Mouse (Mus musculus) liver, embryonic 11.5 days (tissue): ENCODE measurements around the gene Rlf. TPM values are rescaled to one million over a fixed set of nuclear protein-coding genes. Genes with fewer than 3 reads are reported as not detected.

Source experiments
- ATAC-seq: fragments of 200-750 bp; cut with Nextera tagmentation; replicated peaks from 2 replicates; pipeline ENCODE4 v1.8.0; 2017; ENCODE audit warnings: moderate number of reproducible peaks, mild to moderate bottlenecking, moderate TSS enrichment, moderate library complexity; ENCODE audit not compliant: low FRiP score
- DNase-seq: peaks from one replicate; pipeline ENCODE4 v3.0.0-alpha.2; 2017; ENCODE audit warnings: low spot score
- H3K27ac ChIP-seq: fragments of 300-500 bp; sonication (generic); 2 replicates; pipeline ENCODE4 v1.5.1; 2014; ENCODE audit warnings: mild to moderate bottlenecking, low read depth, low read length, control low read depth
- H3K27me3 ChIP-seq: fragments of 300-500 bp; sonication (generic); replicated peaks from 2 replicates; pipeline ENCODE4 v1.6.1; 2014; ENCODE audit warnings: low read length, mixed read lengths; ENCODE audit not compliant: control insufficient read depth, insufficient read depth
- H3K36me3 ChIP-seq: fragments of 300-500 bp; sonication (generic); 2 replicates; pipeline ENCODE4 v1.6.1; 2014; ENCODE audit warnings: mild to moderate bottlenecking, low read length, moderate library complexity, mixed read lengths; ENCODE audit not compliant: control insufficient read depth, insufficient read depth
- H3K4me1 ChIP-seq: fragments of 300-500 bp; sonication (generic); replicated peaks from 2 replicates; pipeline ENCODE4 v1.6.1; 2014; ENCODE audit warnings: low read length, mixed read lengths; ENCODE audit not compliant: control insufficient read depth, insufficient read depth
- H3K4me2 ChIP-seq: fragments of 300-500 bp; sonication (generic); 2 replicates; pipeline ENCODE4 v1.6.1; 2014; ENCODE audit warnings: mild to moderate bottlenecking, control low read depth, moderate library complexity
- H3K4me3 ChIP-seq: fragments of 300-500 bp; sonication (generic); 2 replicates; pipeline ENCODE4 v1.5.1; 2014; ENCODE audit warnings: low read depth, low read length, control low read depth
- H3K9ac ChIP-seq: fragments of 300-500 bp; sonication (generic); 2 replicates; pipeline ENCODE4 v1.6.1; 2014; ENCODE audit warnings: low read depth, low read length, control low read depth
- H3K9me3 ChIP-seq: fragments of 300-500 bp; sonication (generic); 2 replicates; pipeline ENCODE4 v1.6.1; 2016; ENCODE audit warnings: low read length, inconsistent platforms, mixed read lengths; ENCODE audit not compliant: control insufficient read depth
- whole genome bisulfite sequencing: fragments of 180-500 bp; shearing (Covaris S2); extraction: QIAGEN DNeasy Blood & Tissue Kit; methylation state at CpG from one replicate; pipeline ENCODE4 v1.1.7; 2014; 5-methylcytosine and 5-hydroxymethylcytosine counted together
- polyA plus RNA-seq: library from polyadenylated mRNA; unstranded; fragments of >200 nt; fragmentation: Nextera tagmentation; extraction: Ambion mirVana; gene quantifications from 2 replicates; pipeline ENCODE4 v1.2.1, GENCODE M21; 2014

The Rlf gene
- polyA plus RNA-seq, 1 experiment from 2014 or later = 18.8 TPM

DNA sequence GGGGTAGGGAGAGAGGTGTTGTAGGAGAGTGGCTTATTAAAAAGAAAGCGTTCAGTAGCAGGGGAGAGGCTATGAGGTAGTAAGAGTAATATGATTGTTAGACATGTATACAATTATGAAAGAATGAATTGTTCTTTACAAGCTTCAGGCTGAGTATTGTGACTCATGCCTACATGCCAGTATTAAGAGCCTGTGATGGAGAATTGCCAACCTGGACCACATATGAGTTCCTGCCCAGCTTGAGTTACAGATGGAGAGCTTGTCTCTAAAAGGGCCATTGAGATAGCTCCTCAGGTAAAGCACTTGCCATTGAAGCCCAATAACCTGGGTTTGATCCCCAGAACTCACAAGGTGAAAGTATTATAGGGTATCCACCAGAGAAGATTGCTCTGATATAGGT, 8.3 kb upstream of the Rlf start:
- no peaks in the 10 kb centered on the region for H3K36me3 ChIP-seq
- H3K9me3 ChIP-seq = no peaks in the 10 kb centered on the region
- DNase-seq = no peak
- no peak overlapping the region for H3K27ac ChIP-seq
- WGBS = 77% methylated on average over 1 of the region's 1 CpGs
- H3K9ac ChIP-seq = no peak overlapping the region
- ATAC-seq = no peak
- no peaks in the 10 kb centered on the region for H3K27me3 ChIP-seq
- no peak overlapping the region for H3K4me2 ChIP-seq
- no peaks in the 10 kb centered on the region for H3K4me1 ChIP-seq
- no peak overlapping the region for H3K4me3 ChIP-seq

DNA sequence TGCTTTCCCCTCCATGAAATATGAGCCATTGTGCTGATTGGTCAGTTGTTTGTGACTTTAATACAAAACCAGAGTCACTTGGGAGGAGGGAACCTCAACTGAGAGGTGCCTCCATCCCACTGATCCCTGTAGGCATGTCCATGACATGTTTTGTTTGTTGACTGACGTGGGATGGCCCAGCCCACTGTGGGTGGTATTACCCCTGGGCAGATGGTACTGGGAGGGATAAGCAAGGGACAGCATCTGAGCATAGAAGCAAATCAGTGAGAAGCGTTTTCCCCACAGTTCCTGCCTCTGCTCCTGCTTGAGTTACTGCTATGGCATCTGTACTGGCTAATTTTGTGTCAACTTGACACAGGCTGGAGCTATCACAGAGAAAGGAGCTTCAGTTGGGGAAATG, 1.3 kb upstream of the Rlf start:
- no peak overlapping the region for H3K9ac ChIP-seq
- ATAC-seq (no peak), DNase-seq (no peak)
- peaks cover 11% of the 10 kb centered on the region for H3K4me1 ChIP-seq
- WGBS = 56% methylated on average over 2 of the region's 2 CpGs
- H3K9me3 ChIP-seq = no peaks in the 10 kb centered on the region
- no peak overlapping the region for H3K27ac ChIP-seq
- no peak overlapping the region for H3K4me2 ChIP-seq
- no peak overlapping the region for H3K4me3 ChIP-seq
- H3K27me3 ChIP-seq = no peaks in the 10 kb centered on the region
- no peaks in the 10 kb centered on the region for H3K36me3 ChIP-seq

DNA sequence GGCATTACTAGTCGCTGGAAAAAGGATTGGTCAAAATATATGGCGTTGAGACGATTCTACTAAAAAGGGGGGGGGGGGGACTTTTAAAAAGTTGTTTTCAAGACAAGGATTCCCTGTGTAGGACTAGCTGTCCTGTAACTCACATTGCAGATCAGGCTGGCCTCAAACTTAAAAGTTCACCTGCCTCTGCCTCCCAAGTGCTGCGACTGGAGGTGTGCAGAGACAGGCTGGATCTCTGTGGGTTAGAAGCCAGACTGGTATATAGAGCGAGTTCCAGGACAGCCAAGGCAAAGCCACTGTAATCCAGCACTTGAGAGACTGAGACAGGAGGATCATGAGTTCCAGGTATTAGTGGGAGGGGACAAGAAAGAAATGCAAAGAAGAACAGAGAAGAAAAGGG, 605 bp upstream of the Rlf start:
- no peak for ATAC-seq
- Histone ChIP-seq H3K4me3 (peak overlapping the region; percentile 93), H3K27me3 (no peaks in the 10 kb centered on the region), H3K27ac (no peak overlapping the region), H3K36me3 (no peaks in the 10 kb centered on the region), H3K4me2 (peak overlapping the region; percentile 57), H3K9ac (peak overlapping the region; percentile 17; the same call in 1 of the 2 replicates), H3K4me1 (peaks cover 11% of the 10 kb centered on the region), H3K9me3 (no peaks in the 10 kb centered on the region)
- DNase-seq = no peak
- 22% methylated on average over 5 of the region's 5 CpGs for WGBS

DNA sequence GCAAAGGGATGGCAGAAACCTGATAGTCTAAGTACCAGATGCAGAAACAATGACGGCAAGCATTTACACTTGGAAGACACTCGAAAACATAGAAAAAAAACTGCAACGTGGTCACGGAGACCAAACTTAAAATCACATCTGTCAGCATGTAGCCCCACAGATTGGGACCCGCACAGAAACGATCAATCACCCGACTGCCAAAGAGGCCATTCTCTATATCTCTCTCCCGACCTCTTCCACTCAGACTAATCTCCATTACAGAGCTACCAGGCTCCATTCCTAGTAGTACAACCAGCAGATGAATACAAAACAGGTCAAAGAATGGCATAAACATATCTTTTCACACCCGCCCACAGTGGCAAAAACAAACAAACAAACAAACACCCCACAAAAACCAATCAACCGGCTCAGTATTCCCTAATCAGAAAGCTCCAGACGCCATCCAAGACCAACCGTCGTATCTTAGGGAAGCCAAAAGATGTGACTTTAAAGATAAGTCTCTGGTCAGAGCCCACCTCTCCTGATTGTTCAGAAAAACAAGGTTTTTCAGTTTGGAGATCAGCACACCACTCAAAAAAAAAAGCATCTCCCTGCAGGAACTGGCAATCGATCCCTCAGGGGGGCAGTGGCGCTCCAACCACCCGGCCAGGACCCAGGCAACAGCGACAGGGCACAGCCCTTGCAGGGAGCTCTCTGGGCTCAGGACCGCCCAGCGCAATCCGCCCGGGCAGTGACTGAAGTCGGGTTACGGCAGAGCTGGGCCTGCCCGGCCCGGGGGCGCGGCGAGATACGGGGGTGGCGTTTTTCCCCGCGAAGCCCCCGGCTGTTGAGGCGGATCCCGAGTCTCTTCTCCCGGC, 720 bp downstream of the Rlf start:
- Histone ChIP-seq H3K36me3 (no peaks in the 10 kb centered on the region), H3K9ac (peak overlapping the region; percentile 97), H3K27ac (peak overlapping the region; percentile 94), H3K4me2 (peak overlapping the region; percentile 88), H3K4me3 (peak overlapping the region; percentile 93), H3K4me1 (peaks cover 12% of the 10 kb centered on the region), H3K27me3 (no peaks in the 10 kb centered on the region), H3K9me3 (no peaks in the 10 kb centered on the region)
- ATAC-seq = peak; percentile 85
- WGBS = 1% methylated on average over 36 of the region's 36 CpGs
- DNase-seq = peak; percentile 75

DNA sequence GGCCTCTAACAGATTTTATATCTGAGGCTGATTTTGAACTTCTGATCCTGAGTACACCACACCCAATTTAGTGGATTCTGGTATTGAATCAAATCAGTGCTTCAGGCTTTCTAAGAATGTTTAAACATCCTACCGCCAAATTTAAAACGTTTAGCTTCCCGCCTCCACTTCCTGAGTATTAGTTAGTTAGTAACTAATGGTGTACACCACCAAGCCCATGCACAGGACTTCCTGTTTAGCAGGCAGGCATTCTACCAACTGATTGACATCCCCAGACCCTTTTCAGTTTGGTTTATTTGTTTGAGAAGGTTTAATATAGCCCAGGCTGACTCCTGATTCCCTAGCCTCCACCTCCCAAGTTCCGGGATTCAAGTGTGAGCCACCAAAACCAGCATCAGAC, 6.0 kb downstream of the Rlf start:
- Histone ChIP-seq H3K27ac (no peak overlapping the region), H3K4me3 (no peak overlapping the region), H3K9me3 (no peaks in the 10 kb centered on the region), H3K27me3 (no peaks in the 10 kb centered on the region), H3K4me1 (peaks cover 16% of the 10 kb centered on the region), H3K36me3 (no peaks in the 10 kb centered on the region), H3K9ac (no peak overlapping the region), H3K4me2 (no peak overlapping the region)
- ATAC-seq (no peak), DNase-seq (no peak)
- WGBS = 75% methylated on average over 4 of the region's 4 CpGs

DNA sequence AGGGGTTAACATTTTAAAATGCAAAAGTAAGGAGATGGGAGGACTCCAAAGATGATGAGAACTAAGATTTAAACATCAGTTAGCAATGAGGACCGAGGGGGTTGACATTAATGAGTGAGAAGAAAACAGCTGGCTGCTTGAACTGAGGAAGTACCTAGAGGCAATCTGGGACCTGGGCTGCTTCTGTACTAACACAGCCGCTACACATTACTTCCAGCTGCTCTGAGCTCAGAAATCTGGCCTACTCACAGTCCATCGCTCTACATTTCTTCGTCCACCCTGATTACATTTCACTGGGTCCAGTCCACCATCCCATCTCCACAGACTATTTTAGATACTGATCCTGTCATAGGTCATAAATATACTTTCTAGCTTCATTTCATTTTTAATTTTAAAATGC, 17.0 kb downstream of the Rlf start:
- ATAC-seq = no peak
- 76% methylated on average over 4 of the region's 4 CpGs for WGBS
- H3K36me3 ChIP-seq = no peaks in the 10 kb centered on the region

DNA sequence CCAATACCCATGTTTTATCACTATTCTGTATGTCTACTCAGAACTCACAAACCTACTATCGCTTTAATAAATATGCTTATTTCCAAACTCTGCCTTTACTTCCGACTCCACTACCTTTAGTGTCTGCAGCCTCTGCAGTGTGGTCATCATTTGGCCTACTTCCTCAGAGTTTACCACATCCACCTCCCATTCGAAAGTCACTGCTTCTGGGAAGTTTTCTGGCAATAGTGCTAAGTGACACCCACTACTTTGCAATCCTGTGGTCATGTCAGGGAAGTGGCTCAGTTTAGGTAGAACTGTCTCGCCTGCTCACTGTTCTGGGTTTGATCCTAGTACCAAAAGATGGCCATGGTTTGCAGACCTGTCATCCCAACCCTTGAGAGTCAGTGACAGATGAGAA, 17.9 kb downstream of the Rlf start:
- H3K4me3 ChIP-seq = no peak overlapping the region
- H3K4me1 ChIP-seq = no peaks in the 10 kb centered on the region; the same call in 1 of the 2 replicates
- H3K4me2 ChIP-seq = no peak overlapping the region
- H3K27me3 ChIP-seq = no peaks in the 10 kb centered on the region
- H3K9me3 ChIP-seq = no peaks in the 10 kb centered on the region
- no peak for ATAC-seq
- no peak for DNase-seq
- H3K27ac ChIP-seq = no peak overlapping the region
- no peak overlapping the region for H3K9ac ChIP-seq
- 73% methylated on average over 4 of the region's 4 CpGs for WGBS
- H3K36me3 ChIP-seq = no peaks in the 10 kb centered on the region

More for the DNA sequence above, 17.0 kb downstream of the Rlf start:
- no peak overlapping the region for H3K9ac ChIP-seq
- H3K9me3 ChIP-seq = no peaks in the 10 kb centered on the region
- no peak overlapping the region for H3K4me2 ChIP-seq
- H3K4me1 ChIP-seq = no peaks in the 10 kb centered on the region; the same call in 1 of the 2 replicates
- no peaks in the 10 kb centered on the region for H3K27me3 ChIP-seq
- no peak overlapping the region for H3K4me3 ChIP-seq
- H3K27ac ChIP-seq = no peak overlapping the region
- no peak for DNase-seq

DNA sequence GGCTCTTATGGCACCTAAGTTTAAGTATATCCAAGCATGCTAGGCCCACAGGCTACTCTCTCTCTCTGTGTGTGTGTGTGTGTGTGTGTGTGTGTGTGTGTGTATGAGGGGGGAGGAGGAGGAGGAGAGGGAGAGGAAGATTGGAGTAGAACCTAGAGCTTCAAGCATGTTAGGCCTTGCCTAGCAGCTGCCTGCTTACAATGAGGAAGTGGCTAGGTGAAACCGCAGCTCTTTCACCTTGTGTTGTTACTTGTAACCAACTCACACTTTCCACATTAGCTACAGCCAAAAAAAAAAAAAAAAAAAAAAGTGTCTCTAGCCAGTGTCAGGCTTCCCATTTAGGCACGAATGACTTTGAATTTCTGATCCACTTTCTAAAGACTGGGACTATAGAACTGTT, 18.7 kb downstream of the Rlf start:
- Histone ChIP-seq H3K27ac (no peak overlapping the region), H3K36me3 (no peaks in the 10 kb centered on the region), H3K9ac (no peak overlapping the region), H3K9me3 (no peaks in the 10 kb centered on the region), H3K4me3 (no peak overlapping the region), H3K4me2 (no peak overlapping the region), H3K27me3 (no peaks in the 10 kb centered on the region), H3K4me1 (no peaks in the 10 kb centered on the region; the same call in 1 of the 2 replicates)
- ATAC-seq (no peak), DNase-seq (no peak)
- WGBS = 63% methylated on average over 2 of the region's 2 CpGs

DNA sequence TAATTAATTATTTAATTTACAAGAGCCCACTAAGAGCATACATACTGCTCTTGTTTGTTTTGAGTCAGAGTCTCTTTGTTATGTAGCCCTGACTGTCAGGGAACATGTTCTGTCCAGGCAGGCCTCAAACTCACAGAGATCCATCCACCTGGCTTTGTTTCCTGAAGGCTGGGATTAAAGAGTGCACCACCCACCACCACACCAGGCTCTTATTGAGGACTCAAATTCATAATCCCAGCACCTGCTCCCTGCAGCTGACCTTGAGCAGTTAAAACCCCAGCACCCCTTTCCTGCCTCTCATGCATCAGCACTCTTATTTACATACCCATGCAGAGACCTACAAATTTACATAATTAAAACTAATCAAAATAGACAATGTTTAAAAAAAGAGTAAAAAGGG, 20.1 kb downstream of the Rlf start:
- H3K36me3 ChIP-seq = no peaks in the 10 kb centered on the region
- H3K27ac ChIP-seq = no peak overlapping the region
- H3K4me3 ChIP-seq = no peak overlapping the region
- H3K27me3 ChIP-seq = no peaks in the 10 kb centered on the region
- H3K4me1 ChIP-seq = no peaks in the 10 kb centered on the region
- no peak overlapping the region for H3K4me2 ChIP-seq
- no peak for DNase-seq
- no peaks in the 10 kb centered on the region for H3K9me3 ChIP-seq
- H3K9ac ChIP-seq = no peak overlapping the region
- ATAC-seq = no peak
